Mouse (Mus musculus) CH12.LX (cell line): ENCODE data around the gene Impdh1. TPM values are rescaled to one million over a fixed set of nuclear protein-coding genes. Genes with fewer than 3 reads are reported as not detected.

Experiments used
- DNase-seq: peaks from one replicate; pipeline ENCODE4 v3.0.0-alpha.2; 2013; ENCODE audit errors: extremely low read depth
- H3K27ac ChIP-seq: 2 replicates; pipeline ENCODE4 v1.5.1; 2012; ENCODE audit warnings: low read depth, mild to moderate bottlenecking, control low read depth, moderate library complexity; ENCODE audit not compliant: insufficient read depth
- H3K27me3 ChIP-seq: replicated peaks from 2 replicates; pipeline ENCODE3; 2012; ENCODE audit warnings: inconsistent platforms
- H3K36me3 ChIP-seq, 2 experiments: replicated peaks in 1 of 2; 2 replicates each; pipeline versions ENCODE3 to v1.6.1; 2012; ENCODE audit warnings: inconsistent platforms in 1 of 2, low read length in 1 of 2, mild to moderate bottlenecking in 1 of 2, mixed read lengths in 1 of 2, moderate library complexity in 1 of 2; ENCODE audit not compliant: control insufficient read depth in 1 of 2, insufficient read depth in 1 of 2
- H3K4me1 ChIP-seq, 2 experiments: 2 replicates each; pipeline ENCODE4 v1.6.1; 2012; ENCODE audit warnings: inconsistent platforms in 1 of 2, moderate library complexity in 1 of 2; ENCODE audit not compliant: insufficient read depth in 2 of 2, control insufficient read depth in 1 of 2
- H3K4me2 ChIP-seq: 2 replicates; pipeline ENCODE4 v1.6.1; 2012; ENCODE audit warnings: low read depth, mild to moderate bottlenecking, control low read depth; ENCODE audit not compliant: poor library complexity, insufficient read depth, severe bottlenecking
- H3K4me3 ChIP-seq, 3 experiments: fragments of 150-350 bp in 1 of 3; sonication (generic) in 1 of 3; replicated peaks in 1 of 3; 2 replicates each; pipeline versions ENCODE3 to v1.5.1; 2011 to 2012; ENCODE audit warnings: low read depth in 2 of 3, low read length in 2 of 3, mild to moderate bottlenecking in 2 of 3, moderate library complexity in 2 of 3, control low read depth in 1 of 3, improper control_type of control experiment in 1 of 3, inconsistent platforms in 1 of 3, mixed read lengths in 1 of 3; ENCODE audit not compliant: poor library complexity in 1 of 3
- H3K79me2 ChIP-seq: replicated peaks from 2 replicates; pipeline ENCODE4 v1.6.1; 2012; ENCODE audit warnings: mild to moderate bottlenecking, moderate library complexity; ENCODE audit not compliant: control insufficient read depth, poor library complexity, insufficient read depth, severe bottlenecking; ENCODE audit errors: extremely low read depth
- H3K9ac ChIP-seq: 2 replicates; pipeline ENCODE4 v1.6.1; 2012; ENCODE audit warnings: low read depth, mild to moderate bottlenecking, control low read depth, moderate library complexity; ENCODE audit not compliant: insufficient read depth
- H3K9me3 ChIP-seq: replicated peaks from 2 replicates; pipeline ENCODE3; 2012; ENCODE audit warnings: low read length, inconsistent platforms, mixed read lengths
- BHLHE40 ChIP-seq: IDR thresholded peaks from 2 replicates; pipeline ENCODE4 v1.6.1; 2011; ENCODE audit warnings: mild to moderate bottlenecking, low read depth, low read length, improper control_type of control experiment
- CHD1 ChIP-seq: IDR thresholded peaks from 2 replicates; pipeline ENCODE4 v1.6.1; 2012; ENCODE audit warnings: low read depth, low read length, improper control_type of control experiment, inconsistent platforms
- CHD2 ChIP-seq: IDR thresholded peaks from 2 replicates; pipeline ENCODE4 v1.6.1; 2011; ENCODE audit warnings: low read length, improper control_type of control experiment
- CTCF ChIP-seq, 2 experiments: IDR thresholded peaks in 1 of 2; conservative IDR thresholded peaks in 1 of 2; 2 replicates each; pipeline ENCODE4 v1.5.1; 2011 to 2012; ENCODE audit warnings: low read depth in 2 of 2, low read length in 2 of 2, improper control_type of control experiment in 1 of 2, inconsistent platforms in 1 of 2, mild to moderate bottlenecking in 1 of 2, moderate library complexity in 1 of 2
- E2F4 ChIP-seq: IDR thresholded peaks from 2 replicates; pipeline ENCODE4 v1.6.1; 2011; ENCODE audit warnings: low read depth, low read length, improper control_type of control experiment; ENCODE audit not compliant: insufficient replicate concordance
- ELF1 ChIP-seq: IDR thresholded peaks from 2 replicates; pipeline ENCODE4 v1.6.1; 2014; ENCODE audit warnings: low read depth, mild to moderate bottlenecking, inconsistent platforms, low read length, improper control_type of control experiment
- EP300 ChIP-seq: IDR thresholded peaks from 2 replicates; pipeline ENCODE4 v1.6.1; 2011; ENCODE audit warnings: low read length, improper control_type of control experiment
- ETS1 ChIP-seq: conservative IDR thresholded peaks from 2 replicates; pipeline ENCODE4 v1.6.1; 2012; ENCODE audit warnings: low read depth, mild to moderate bottlenecking, inconsistent platforms, low read length, improper control_type of control experiment, moderate library complexity
- GABPA ChIP-seq: IDR thresholded peaks from 2 replicates; pipeline ENCODE4 v1.6.1; 2012; ENCODE audit warnings: low read depth, low read length, improper control_type of control experiment, inconsistent platforms; ENCODE audit not compliant: insufficient replicate concordance
- HCFC1 ChIP-seq: IDR thresholded peaks from 2 replicates; pipeline ENCODE4 v1.6.1; 2012; ENCODE audit warnings: low read depth, mild to moderate bottlenecking, inconsistent platforms, low read length, improper control_type of control experiment
- IRF4 ChIP-seq: IDR thresholded peaks from 2 replicates; pipeline ENCODE4 v1.6.1; 2014; ENCODE audit warnings: low read depth, mild to moderate bottlenecking, inconsistent platforms, low read length, improper control_type of control experiment
- JUN ChIP-seq: IDR thresholded peaks from 2 replicates; pipeline ENCODE4 v1.6.1; 2011; ENCODE audit warnings: low read depth, mild to moderate bottlenecking, low read length, improper control_type of control experiment, moderate library complexity; ENCODE audit not compliant: insufficient read depth
- JUND ChIP-seq: conservative IDR thresholded peaks from 2 replicates; pipeline ENCODE4 v1.6.1; 2011; ENCODE audit warnings: low read depth, low read length, improper control_type of control experiment
- KAT2A ChIP-seq: IDR thresholded peaks from 2 replicates; pipeline ENCODE4 v1.6.1; 2012; ENCODE audit warnings: low read length, improper control_type of control experiment, inconsistent platforms; ENCODE audit not compliant: insufficient replicate concordance
- MAFK ChIP-seq: IDR thresholded peaks from 2 replicates; pipeline ENCODE4 v1.6.1; 2011; ENCODE audit warnings: low read length, improper control_type of control experiment; ENCODE audit not compliant: insufficient replicate concordance
- MAX ChIP-seq: IDR thresholded peaks from 2 replicates; pipeline ENCODE4 v1.6.1; 2011; ENCODE audit warnings: low read length, improper control_type of control experiment
- MAZ ChIP-seq: IDR thresholded peaks from 2 replicates; pipeline ENCODE4 v1.6.1; 2012; ENCODE audit warnings: low read depth, mild to moderate bottlenecking, inconsistent platforms, low read length, improper control_type of control experiment, moderate library complexity
- MEF2A ChIP-seq: IDR thresholded peaks from 2 replicates; pipeline ENCODE4 v1.6.1; 2014; ENCODE audit warnings: low read depth, mild to moderate bottlenecking, inconsistent platforms, low read length, improper control_type of control experiment, borderline replicate concordance
- MXI1 ChIP-seq: IDR thresholded peaks from 2 replicates; pipeline ENCODE4 v1.6.1; 2011; ENCODE audit warnings: mild to moderate bottlenecking, low read depth, low read length, improper control_type of control experiment
- MYC ChIP-seq: IDR thresholded peaks from 2 replicates; pipeline ENCODE4 v1.6.1; 2011; ENCODE audit warnings: low read depth, mild to moderate bottlenecking, improper control_type of control experiment, low read length
- NELFE ChIP-seq: IDR thresholded peaks from 2 replicates; pipeline ENCODE4 v1.6.1; 2011; ENCODE audit warnings: low read depth, low read length, improper control_type of control experiment
- NRF1 ChIP-seq: IDR thresholded peaks from 2 replicates; pipeline ENCODE4 v1.6.1; 2014; ENCODE audit warnings: low read depth, mild to moderate bottlenecking, inconsistent platforms, low read length, improper control_type of control experiment, moderate library complexity
- PAX5 ChIP-seq: IDR thresholded peaks from 2 replicates; pipeline ENCODE4 v1.6.1; 2012; ENCODE audit warnings: low read length, inconsistent platforms, mixed read lengths
- POLR2A ChIP-seq: IDR thresholded peaks from 2 replicates; pipeline ENCODE4 v1.6.1; 2011; ENCODE audit warnings: low read depth, mild to moderate bottlenecking, improper control_type of control experiment, low read length
- POLR2AphosphoS2 ChIP-seq: IDR thresholded peaks from 2 replicates; pipeline ENCODE4 v1.6.1; 2011; ENCODE audit warnings: low read depth, low read length, improper control_type of control experiment
- RAD21 ChIP-seq: IDR thresholded peaks from 2 replicates; pipeline ENCODE4 v1.6.1; 2011; ENCODE audit warnings: low read depth, mild to moderate bottlenecking, low read length, improper control_type of control experiment, moderate library complexity
- RCOR1 ChIP-seq: conservative IDR thresholded peaks from 2 replicates; pipeline ENCODE4 v1.6.1; 2012; ENCODE audit warnings: low read depth, mild to moderate bottlenecking, inconsistent platforms, low read length, improper control_type of control experiment
- SIN3A ChIP-seq: IDR thresholded peaks from 2 replicates; pipeline ENCODE4 v1.6.1; 2012; ENCODE audit warnings: low read length, improper control_type of control experiment, inconsistent platforms
- SMC3 ChIP-seq: IDR thresholded peaks from 2 replicates; pipeline ENCODE4 v1.6.1; 2011; ENCODE audit warnings: low read depth, low read length, improper control_type of control experiment
- TBP ChIP-seq: conservative IDR thresholded peaks from 2 replicates; pipeline ENCODE4 v1.6.1; 2011; ENCODE audit warnings: low read depth, low read length, improper control_type of control experiment
- TCF12 ChIP-seq: IDR thresholded peaks from 2 replicates; pipeline ENCODE4 v1.6.1; 2014; ENCODE audit warnings: low read depth, mild to moderate bottlenecking, inconsistent platforms, low read length, improper control_type of control experiment
- UBTF ChIP-seq: IDR thresholded peaks from 2 replicates; pipeline ENCODE4 v1.6.1; 2012; ENCODE audit warnings: low read depth, mild to moderate bottlenecking, inconsistent platforms, low read length, improper control_type of control experiment, moderate library complexity
- USF1 ChIP-seq: IDR thresholded peaks from 2 replicates; pipeline ENCODE4 v1.6.1; 2014; ENCODE audit warnings: low read depth, mild to moderate bottlenecking, inconsistent platforms, low read length, improper control_type of control experiment
- USF2 ChIP-seq: conservative IDR thresholded peaks from 2 replicates; pipeline ENCODE4 v1.6.1; 2011; ENCODE audit warnings: low read depth, low read length, improper control_type of control experiment
- ZC3H11A ChIP-seq: IDR thresholded peaks from 2 replicates; pipeline ENCODE4 v1.6.1; 2012; ENCODE audit warnings: low read depth, mild to moderate bottlenecking, inconsistent platforms, low read length, improper control_type of control experiment
- ZKSCAN1 ChIP-seq: IDR thresholded peaks from 2 replicates; pipeline ENCODE4 v1.6.1; 2012; ENCODE audit warnings: low read depth, inconsistent platforms, low read length, improper control_type of control experiment, borderline replicate concordance
- ZMIZ1 ChIP-seq: IDR thresholded peaks from 2 replicates; pipeline ENCODE4 v1.6.1; 2012; ENCODE audit warnings: low read depth, mild to moderate bottlenecking, inconsistent platforms, low read length, improper control_type of control experiment
- ZNF384 ChIP-seq: IDR thresholded peaks from 2 replicates; pipeline ENCODE4 v1.6.1; 2012; ENCODE audit warnings: low read depth, low read length, improper control_type of control experiment, inconsistent platforms
- dilution Hi-C: fragments of 300-500 bp; cut with MboI; formaldehyde crosslinking; loops from 2 replicates; pipeline ENCODE4 v1.14.3; 2020; ENCODE audit warnings: low sequenced_read_pairs; ENCODE audit not compliant: extremely low pct_unique_long_range_greater_than_20kb, extremely low pct_ligation_motif_present
- in situ Hi-C: fragments of 300-500 bp; cut with MboI; formaldehyde crosslinking; loops from 3 replicates; pipeline ENCODE4 v1.14.3; 2019; ENCODE audit warnings: low sequenced_read_pairs, low pct_ligation_motif_present, low pct_unique_long_range_greater_than_20kb, mixed read lengths
- polyA plus RNA-seq: library from polyadenylated mRNA; unstranded; fragments of >175 nt; gene quantifications from 2 replicates; pipeline ENCODE4 v1.2.1, GENCODE M21; 2012; ENCODE audit warnings: low read depth; ENCODE audit not compliant: insufficient read length
- total RNA-seq, 2 experiments: library from RNA; depleted of rRNA; stranded (reverse); fragments of 300-350 nt in 1 of 2; fragments of >200 nt in 1 of 2; gene quantifications; 2 replicates each; pipeline ENCODE4 v1.2.3; 2012 to 2014

Gene Impdh1
- total and polyA plus RNA-seq, 3 experiments: 3.1 to 19.6 (median 14.9) TPM

GRCm38 (mm10) chr6:29198309-29199222, 17.6 kb downstream of the Impdh1 start:
- dilution Hi-C loops: no loop called here
- H3K9ac ChIP-seq: no peak overlapping the region
- peaks cover 17 to 34% of the 10 kb centered on the region in 2 experiments for H3K36me3 ChIP-seq
- in situ Hi-C loops: no loop called here
- TF ChIP-seq TBP (no peak), POLR2A (no peak), MAX (no peak), SIN3A (peak; percentile 83), POLR2AphosphoS2 (no peak), RCOR1 (no peak), RAD21 (peak; percentile 88), KAT2A (no peak), MYC (no peak), PAX5 (no peak), ZMIZ1 (no peak), GABPA (no peak), ELF1 (0 out of 2 replicates have a peak, but pooled peaks have one; percentile 31), EP300 (no peak), CHD1 (no peak), MAZ (no peak), CTCF (conservative IDR thresholded peaks at IDR 0.05 in 1 of 2, IDR thresholded peaks at IDR 0.05 in 1 of 2; ENCODE audit: low read depth in 2 of 2, low read length in 2 of 2) (peak; percentile 34 to 95; a peak in 3 of 4 replicates), E2F4 (0 out of 2 replicates have a peak, but pooled peaks have one; percentile 37), MAFK (no peak), CHD2 (0 out of 2 replicates have a peak, but pooled peaks have one; percentile 18), NRF1 (no peak), MEF2A (no peak), IRF4 (peak; percentile 66), USF2 (no peak), ZNF384 (no peak), SMC3 (peak; percentile 93), BHLHE40 (no peak), ZKSCAN1 (no peak), UBTF (no peak), NELFE (peak; percentile 45), ETS1 (no peak), MXI1 (peak; percentile 88), HCFC1 (0 out of 2 replicates have a peak, but pooled peaks have one; percentile 17), JUND (no peak), USF1 (no peak), TCF12 (no peak), JUN (no peak), ZC3H11A (peak; percentile 54)
- H3K4me3 ChIP-seq: no peak overlapping the region
- no peak overlapping the region for H3K27ac ChIP-seq
- peaks cover 16% of the 10 kb centered on the region for H3K27me3 ChIP-seq
- H3K79me2 ChIP-seq: no peaks in the 10 kb centered on the region
- peaks cover 5 to 18% of the 10 kb centered on the region in 2 experiments; a peak in 2 of 4 replicates for H3K4me1 ChIP-seq
- no peaks in the 10 kb centered on the region for H3K9me3 ChIP-seq
- peak overlapping the region; percentile 47; the same call in 1 of the 2 replicates for H3K4me2 ChIP-seq
- DNase-seq: peak; percentile 88
